Mouse (Mus musculus) intestine, embryonic 15.5 days (tissue): ENCODE measurements around the gene Ubtf. TPM values are rescaled to one million over a fixed set of nuclear protein-coding genes. Genes with fewer than 3 reads are reported as not detected.

Experiments used
- ATAC-seq: fragments of 200-750 bp; cut with Nextera tagmentation; 2 replicates; pipeline ENCODE4 v1.8.0; 2017; ENCODE audit warnings: moderate TSS enrichment, moderate library complexity
- H3K27ac ChIP-seq: fragments of 300-500 bp; sonication (generic); 2 replicates; pipeline ENCODE4 v1.5.1; 2015; ENCODE audit warnings: mild to moderate bottlenecking, inconsistent platforms
- H3K27me3 ChIP-seq: fragments of 300-500 bp; sonication (generic); replicated peaks from 2 replicates; pipeline ENCODE4 v1.6.1; 2015; ENCODE audit warnings: inconsistent platforms
- H3K36me3 ChIP-seq: fragments of 300-500 bp; sonication (generic); 2 replicates; pipeline ENCODE4 v1.6.1; 2015; ENCODE audit warnings: inconsistent platforms
- H3K4me1 ChIP-seq: fragments of 300-500 bp; sonication (generic); replicated peaks from 2 replicates; pipeline ENCODE4 v1.6.1; 2015; ENCODE audit warnings: inconsistent platforms
- H3K4me2 ChIP-seq: fragments of 300-500 bp; sonication (generic); replicated peaks from 2 replicates; pipeline ENCODE4 v1.6.1; 2015; ENCODE audit warnings: mild to moderate bottlenecking, inconsistent platforms
- H3K4me3 ChIP-seq: fragments of 300-500 bp; sonication (generic); replicated peaks from 2 replicates; pipeline ENCODE4 v1.5.1; 2015; ENCODE audit warnings: inconsistent platforms
- H3K9ac ChIP-seq: fragments of 300-500 bp; sonication (generic); 2 replicates; pipeline ENCODE4 v1.6.1; 2015; ENCODE audit warnings: inconsistent platforms
- H3K9me3 ChIP-seq: fragments of 300-500 bp; sonication (generic); 2 replicates; pipeline ENCODE4 v1.6.1; 2016; ENCODE audit warnings: inconsistent platforms
- whole genome bisulfite sequencing: fragments of 180-500 bp; shearing (Covaris S2); methylation state at CpG from one replicate; pipeline ENCODE4 v1.1.7; 2015; 5-methylcytosine and 5-hydroxymethylcytosine counted together
- polyA plus RNA-seq: library from polyadenylated mRNA; unstranded; fragments of >200 nt; fragmentation: Nextera tagmentation; extraction: Ambion mirVana; gene quantifications from 2 replicates; pipeline ENCODE4 v1.2.1, GENCODE M21; 2015

The Ubtf gene
- polyA plus RNA-seq, 1 experiment from 2014 or later, result 80.2 TPM

DNA sequence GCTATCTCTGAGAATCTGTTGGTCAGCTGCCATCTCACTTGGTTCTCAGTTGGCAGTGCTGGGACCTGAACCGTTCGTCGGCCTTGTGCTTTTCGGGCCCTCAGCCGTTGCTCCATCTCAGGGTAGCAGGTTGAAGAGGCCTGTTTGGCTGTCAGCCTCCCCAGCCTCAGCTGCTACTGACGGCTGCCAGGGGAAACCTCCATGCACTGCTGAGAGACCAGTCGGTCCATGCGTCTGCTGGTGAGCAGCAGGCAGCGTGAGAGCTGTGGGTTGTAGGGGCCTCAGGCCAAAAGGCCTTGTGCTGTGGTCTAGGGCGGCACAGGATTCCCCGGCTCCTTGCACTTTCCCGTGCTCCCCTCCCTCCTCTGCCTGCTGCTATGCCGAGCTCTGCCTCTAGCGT is 53.7 kb downstream of the Ubtf start:
- no peaks in the 10 kb centered on the region for H3K27me3 ChIP-seq
- peaks cover 3% of the 10 kb centered on the region; the same call in 1 of the 2 replicates for H3K4me1 ChIP-seq
- no peak overlapping the region for H3K27ac ChIP-seq
- no peak overlapping the region for H3K4me2 ChIP-seq
- 59% methylated on average over 14 of the region's 14 CpGs for WGBS
- H3K9me3 ChIP-seq, result no peaks in the 10 kb centered on the region
- no peak overlapping the region for H3K4me3 ChIP-seq
- no peak for ATAC-seq
- H3K9ac ChIP-seq, result no peak overlapping the region
- no peaks in the 10 kb centered on the region for H3K36me3 ChIP-seq

DNA sequence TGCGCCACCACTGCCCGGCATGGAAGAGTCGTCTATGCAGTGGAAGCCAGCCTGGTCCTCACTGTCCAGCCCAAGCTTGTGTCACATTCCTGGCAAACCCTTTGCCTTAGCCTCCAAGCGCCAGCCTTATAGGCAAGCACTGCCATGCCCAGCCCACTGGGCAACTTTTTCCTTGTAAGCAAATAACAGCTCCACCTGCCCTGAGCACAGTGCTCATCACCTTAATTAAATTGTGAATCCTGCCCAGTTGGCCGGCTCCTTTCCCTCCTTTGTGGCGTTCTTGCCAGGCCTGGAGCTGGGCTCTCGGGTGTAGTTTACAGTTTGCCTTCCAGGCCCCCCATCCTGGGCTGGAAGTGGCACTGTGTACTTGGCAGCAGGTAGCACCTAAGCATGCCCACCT is 56.3 kb downstream of the Ubtf start:
- Histone ChIP-seq H3K4me2 (no peak overlapping the region), H3K27ac (no peak overlapping the region), H3K9ac (no peak overlapping the region), H3K27me3 (no peaks in the 10 kb centered on the region), H3K4me3 (no peak overlapping the region), H3K36me3 (0 out of 2 replicates have a peak, but pooled peaks cover 7% of the 10 kb centered on the region), H3K9me3 (no peaks in the 10 kb centered on the region), H3K4me1 (peaks cover 3% of the 10 kb centered on the region; the same call in 1 of the 2 replicates)
- no peak for ATAC-seq
- WGBS, result 91% methylated on average over 7 of the region's 7 CpGs

DNA sequence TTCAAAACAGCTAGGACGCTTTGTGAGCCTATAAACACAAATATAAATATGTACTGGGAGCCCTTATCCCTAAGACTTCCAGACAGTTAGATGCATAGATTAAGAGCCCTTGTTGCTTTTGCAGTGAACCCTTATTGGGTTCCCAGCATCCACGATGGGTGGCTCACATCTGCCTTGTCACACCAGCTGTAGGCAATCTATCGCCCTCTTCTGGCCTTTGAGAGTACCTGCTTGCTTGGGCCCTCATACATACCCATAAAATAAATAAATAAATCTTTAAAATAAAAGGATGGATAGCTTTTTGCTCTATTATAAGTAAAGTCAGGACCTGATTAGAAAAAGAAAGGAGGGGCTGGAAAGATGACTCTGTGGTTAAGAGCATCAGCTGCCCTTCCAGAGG is 61.0 kb downstream of the Ubtf start:
- Histone ChIP-seq H3K4me3 (no peak overlapping the region), H3K9ac (no peak overlapping the region), H3K36me3 (peaks cover 20% of the 10 kb centered on the region; the same call in 1 of the 2 replicates), H3K27me3 (no peaks in the 10 kb centered on the region), H3K4me1 (no peaks in the 10 kb centered on the region), H3K9me3 (no peaks in the 10 kb centered on the region), H3K4me2 (no peak overlapping the region), H3K27ac (no peak overlapping the region)
- WGBS, result 89% methylated on average over 3 of the region's 3 CpGs
- no peak for ATAC-seq

DNA sequence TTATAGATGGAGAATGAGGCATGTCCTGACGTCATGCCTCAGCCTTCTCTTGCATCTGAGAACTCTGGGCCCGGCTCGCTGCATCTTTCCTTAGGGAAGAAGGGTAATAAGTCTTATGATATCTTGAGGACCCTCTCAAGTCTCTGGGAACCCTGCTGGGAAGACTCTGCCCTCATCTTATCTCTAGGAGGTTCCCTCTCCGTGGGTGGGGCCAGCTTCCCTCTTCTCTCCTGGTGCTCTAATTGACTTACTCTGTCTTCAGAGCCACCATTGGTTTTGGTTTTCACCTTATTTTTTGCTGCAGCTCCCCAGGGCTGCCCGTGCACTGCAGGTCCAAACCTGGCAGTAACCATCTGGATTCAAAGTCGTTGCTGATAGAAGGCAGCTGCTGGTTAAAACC is 61.4 kb downstream of the Ubtf start:
- WGBS, result 83% methylated on average over 6 of the region's 6 CpGs
- no peak overlapping the region for H3K9ac ChIP-seq
- no peak for ATAC-seq

DNA sequence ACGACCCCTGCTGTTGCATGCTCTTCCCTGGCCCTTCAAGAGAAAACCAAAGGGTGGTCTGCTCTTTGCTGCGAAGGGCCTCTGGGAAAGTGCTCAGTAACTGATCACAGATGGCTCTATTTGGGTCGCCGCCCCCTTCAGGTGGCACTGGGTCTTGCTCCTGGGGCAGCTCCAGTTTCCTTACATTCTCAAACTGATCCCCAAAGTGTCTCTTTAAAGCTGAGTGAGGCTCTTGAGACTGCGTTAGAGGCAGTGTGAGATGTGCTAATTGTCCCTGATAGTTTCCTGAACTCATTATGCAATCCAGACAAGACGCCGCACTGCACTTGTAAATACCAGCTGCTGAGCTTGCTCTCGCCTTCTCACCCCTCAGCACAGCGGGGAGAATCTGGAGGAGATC is 62.0 kb downstream of the Ubtf start:
- no peak; the same call in 1 of the 2 replicates for ATAC-seq
- Histone ChIP-seq H3K36me3 (peaks cover 20% of the 10 kb centered on the region; the same call in 1 of the 2 replicates), H3K4me3 (no peak overlapping the region), H3K4me2 (no peak overlapping the region), H3K9ac (no peak overlapping the region), H3K27ac (no peak overlapping the region), H3K27me3 (no peaks in the 10 kb centered on the region), H3K9me3 (no peaks in the 10 kb centered on the region), H3K4me1 (no peaks in the 10 kb centered on the region)
- WGBS, result 51% methylated on average over 9 of the region's 9 CpGs

More for the DNA sequence above, 61.4 kb downstream of the Ubtf start:
- H3K4me1 ChIP-seq, result no peaks in the 10 kb centered on the region
- peaks cover 20% of the 10 kb centered on the region; the same call in 1 of the 2 replicates for H3K36me3 ChIP-seq
- no peaks in the 10 kb centered on the region for H3K27me3 ChIP-seq
- H3K9me3 ChIP-seq, result no peaks in the 10 kb centered on the region
- H3K27ac ChIP-seq, result no peak overlapping the region
- no peak overlapping the region for H3K4me2 ChIP-seq
- no peak overlapping the region for H3K4me3 ChIP-seq

Other genes starting within 250 kb of the Ubtf start
- gene Mpp2, start 231.2 kb downstream of the Ubtf start, polyA plus RNA-seq, result 6.2 and 6.8 TPM in 2 replicates
- 4.5 and 6.2 TPM in 2 replicates for gene Ppy, start 218.4 kb downstream of the Ubtf start, polyA plus RNA-seq
- gene Pyy, start 211.9 kb downstream of the Ubtf start, polyA plus RNA-seq, result 57.2 and 75.0 TPM in 2 replicates
- 24.0 and 25.6 TPM in 2 replicates for gene Nags, start 174.2 kb downstream of the Ubtf start, polyA plus RNA-seq
- gene Tmem101, start 163.3 kb downstream of the Ubtf start, polyA plus RNA-seq, result 23.8 and 26.4 TPM in 2 replicates
- gene Lsm12, start 134.4 kb downstream of the Ubtf start, polyA plus RNA-seq, result 118 and 140 TPM in 2 replicates
- gene G6pc3, start 130.1 kb downstream of the Ubtf start, polyA plus RNA-seq, result 31.1 and 33.9 TPM in 2 replicates
- gene Hdac5, start 89.6 kb downstream of the Ubtf start, polyA plus RNA-seq, result 54.3 and 62.8 TPM in 2 replicates
- 13.1 and 13.5 TPM in 2 replicates for gene BC030867, start 70.9 kb downstream of the Ubtf start, polyA plus RNA-seq
- 0.08 TPM in 1 of 2 replicates, not detected in the other for gene Asb16, start 51.0 kb downstream of the Ubtf start, polyA plus RNA-seq
- 44.3 and 48.5 TPM in 2 replicates for gene Tmub2, start 34.8 kb downstream of the Ubtf start, polyA plus RNA-seq
- 11.8 and 13.6 TPM in 2 replicates for gene Atxn7l3, start 23.1 kb downstream of the Ubtf start, polyA plus RNA-seq
- 15.2 and 18.0 TPM in 2 replicates for gene Slc4a1, start 46.5 kb upstream of the Ubtf start, polyA plus RNA-seq
- 8.7 and 10.8 TPM in 2 replicates for gene Rundc3a, start 73.7 kb upstream of the Ubtf start, polyA plus RNA-seq
- gene Slc25a39, start 88.2 kb upstream of the Ubtf start, polyA plus RNA-seq, result 305 and 329 TPM in 2 replicates
- gene Grn, start 110.6 kb upstream of the Ubtf start, polyA plus RNA-seq, result 156 and 171 TPM in 2 replicates
- 3.2 and 3.5 TPM in 2 replicates for gene Fam171a2, start 127.9 kb upstream of the Ubtf start, polyA plus RNA-seq
- 3.3 and 5.1 TPM in 2 replicates for gene Itga2b, start 150.4 kb upstream of the Ubtf start, polyA plus RNA-seq
- 41.7 and 43.1 TPM in 2 replicates for gene Gpatch8, start 236.7 kb upstream of the Ubtf start, polyA plus RNA-seq